Mouse (Mus musculus): Measurements from ENCODE around the gene Cdkn1b. TPM values are rescaled to one million over a fixed set of nuclear protein-coding genes. Genes with fewer than 3 reads are reported as not detected.

The Cdkn1b gene
- total RNA-seq, 2 experiments from 2014 or later, result 53.4 to 53.8 TPM

GRCm38 (mm10) chr6:134966681-134967080 is 46.5 kb downstream of the Cdkn1b start:
- no peak for DNase-seq (ENCODE audit: low spot score in 2 of 2)

- DNase-seq (ENCODE audit: low spot score in 2 of 2), result no peak
These were observed 48.1 kb downstream of the Cdkn1b start for GRCm38 (mm10) chr6:134968326-134968725.

- DNase-seq (ENCODE audit: low spot score in 2 of 2), result no peak
These were observed 49.3 kb downstream of the Cdkn1b start for GRCm38 (mm10) chr6:134969498-134969897.

- no peak for DNase-seq (ENCODE audit: low spot score in 2 of 2)
These were observed 51.9 kb downstream of the Cdkn1b start for GRCm38 (mm10) chr6:134972096-134972495.

Other genes with a start within 250 kb of the Cdkn1b start
- 10 to 100 TPM; 23.9 to 25.5 TPM for gene Dusp16, start 127.8 kb upstream of the Cdkn1b start, total RNA-seq (2021)
- 10 to 100 TPM; 15.5 to 19.8 TPM for gene Crebl2, start 90.2 kb upstream of the Cdkn1b start, total RNA-seq (2021)
- gene Gpr19, start 21.8 kb upstream of the Cdkn1b start, total RNA-seq (2021), result 10 to 100 TPM; 13.6 to 16.4 TPM
- 1 to 10 TPM; 6.5 to 8.2 TPM for gene Apold1, start 61.3 kb downstream of the Cdkn1b start, total RNA-seq (2021)
- 10 to 100 TPM; 74.1 to 84.0 TPM for gene Ddx47, start 91.2 kb downstream of the Cdkn1b start, total RNA-seq (2021)
- 1 to 10 TPM; 1.7 to 3.0 TPM for gene Gprc5a, start 145.2 kb downstream of the Cdkn1b start, total RNA-seq (2021)
- gene Gprc5d, start 197.9 kb downstream of the Cdkn1b start, total RNA-seq (2021), result not detected